Mouse (Mus musculus) kidney, postnatal 4 days (tissue): ENCODE results near the gene Chrm5.
A peak's percentile ranks its signal among the peaks of the same experiment; 100 is the strongest.

Experiments used
- DNase-seq, 2 experiments: peaks; one replicate each; pipeline ENCODE4 v3.0.0; 2021; ENCODE audit warnings: mixed read lengths in 2 of 2

Chrm5 gene

GRCm38 (mm10) chr2:112480669-112481068, at the start of gene Chrm5:
Chrm5 (minus strand) TSS chr2:112480769.
- no peak for DNase-seq

- DNase-seq = no peak
Observed at GRCm38 (mm10) chr2:112526933-112527332, 46.4 kb upstream of the Chrm5 start.

- no peak for DNase-seq
Observed at GRCm38 (mm10) chr2:112520526-112521482, 40.2 kb upstream of the Chrm5 start.

GRCm38 (mm10) chr2:112518541-112518940, 38.0 kb upstream of the Chrm5 start:
- DNase-seq = no peak

- no peak for DNase-seq
Observed at GRCm38 (mm10) chr2:112517218-112517617, 36.6 kb upstream of the Chrm5 start.

GRCm38 (mm10) chr2:112516728-112517127, 36.2 kb upstream of the Chrm5 start:
- DNase-seq = no peak

GRCm38 (mm10) chr2:112513036-112513435, 32.5 kb upstream of the Chrm5 start:
- DNase-seq = no peak

GRCm38 (mm10) chr2:112510140-112510539, 29.6 kb upstream of the Chrm5 start:
- no peak for DNase-seq

GRCm38 (mm10) chr2:112507444-112507843, 26.9 kb upstream of the Chrm5 start:
- no peak for DNase-seq

- DNase-seq = no peak
Observed at GRCm38 (mm10) chr2:112506841-112507435, 26.4 kb upstream of the Chrm5 start.

GRCm38 (mm10) chr2:112503978-112504377, 23.4 kb upstream of the Chrm5 start:
- no peak for DNase-seq

GRCm38 (mm10) chr2:112501209-112501608, 20.6 kb upstream of the Chrm5 start:
- peak; percentile 77 to 85 for DNase-seq

- DNase-seq = peak; percentile 7 to 29
Observed at GRCm38 (mm10) chr2:112497851-112498250, 17.3 kb upstream of the Chrm5 start.

- DNase-seq = peak; percentile 7 to 23
Observed at GRCm38 (mm10) chr2:112493539-112494260, 13.1 kb upstream of the Chrm5 start.

GRCm38 (mm10) chr2:112492856-112493538, 12.4 kb upstream of the Chrm5 start, which contains the start of gene Aven:
Aven (plus strand) TSS chr2:112492964.
- DNase-seq = peak; percentile 84 to 93

GRCm38 (mm10) chr2:112492431-112492855, 11.9 kb upstream of the Chrm5 start:
- DNase-seq = no peak

GRCm38 (mm10) chr2:112491629-112492028, 11.1 kb upstream of the Chrm5 start:
- no peak for DNase-seq

GRCm38 (mm10) chr2:112490483-112491196, 10.1 kb upstream of the Chrm5 start:
- peak in 1 of 2 experiments; percentile 21 for DNase-seq

- DNase-seq = peak; percentile 19 to 24
Observed at GRCm38 (mm10) chr2:112484886-112485285, 4.3 kb upstream of the Chrm5 start.

- peak; percentile 44 to 55 for DNase-seq
Observed at GRCm38 (mm10) chr2:112483334-112483651, 2.7 kb upstream of the Chrm5 start.

GRCm38 (mm10) chr2:112482533-112483333, 2.2 kb upstream of the Chrm5 start:
- DNase-seq = peak; percentile 15 to 33
